Mouse (Mus musculus) neural tube, embryonic 14.5 days (tissue): ENCODE measurements at regions not wholly inside any gene's neighbourhood (a gene's known extent, or its start where the extent isn't known, plus 50 kb on each side); places are given as distances from the start of the nearest gene placed in this dataset.

Experiments
- ATAC-seq: fragments of 200-750 bp; cut with Nextera tagmentation; 2 replicates; pipeline ENCODE4 v1.8.0; 2017; ENCODE audit warnings: low read depth, mild to moderate bottlenecking, moderate TSS enrichment, moderate library complexity
- H3K27ac ChIP-seq: fragments of 300-500 bp; sonication (generic); 2 replicates; pipeline ENCODE4 v1.5.1; 2014; ENCODE audit warnings: low read depth, mild to moderate bottlenecking, control low read depth, low read length, moderate library complexity, mixed read lengths
- H3K27me3 ChIP-seq: fragments of 300-500 bp; sonication (generic); 2 replicates; pipeline ENCODE4 v1.6.1; 2014; ENCODE audit warnings: low read length; ENCODE audit not compliant: control insufficient read depth, insufficient read depth
- H3K36me3 ChIP-seq: fragments of 300-500 bp; sonication (generic); 2 replicates; pipeline ENCODE4 v1.6.1; 2014; ENCODE audit warnings: low read length, mixed read lengths; ENCODE audit not compliant: control insufficient read depth, insufficient read depth
- H3K4me1 ChIP-seq: fragments of 300-500 bp; sonication (generic); 2 replicates; pipeline ENCODE4 v1.6.1; 2014; ENCODE audit warnings: low read length; ENCODE audit not compliant: control insufficient read depth, insufficient read depth
- H3K4me2 ChIP-seq: fragments of 300-500 bp; sonication (generic); 2 replicates; pipeline ENCODE4 v1.6.1; 2014; ENCODE audit warnings: mild to moderate bottlenecking, low read depth, low read length, control low read depth
- H3K4me3 ChIP-seq: fragments of 300-500 bp; sonication (generic); 2 replicates; pipeline ENCODE4 v1.5.1; 2014; ENCODE audit warnings: low read depth, low read length, control low read depth, mixed read lengths
- H3K9ac ChIP-seq: fragments of 300-500 bp; sonication (generic); replicated peaks from 2 replicates; pipeline ENCODE4 v1.6.1; 2014; ENCODE audit warnings: low read depth, mild to moderate bottlenecking, control low read depth, low read length, mixed read lengths
- H3K9me3 ChIP-seq: fragments of 300-500 bp; sonication (generic); 2 replicates; pipeline ENCODE4 v1.6.1; 2016; ENCODE audit warnings: low read length; ENCODE audit not compliant: control insufficient read depth
- WGBS: fragments of 180-500 bp; shearing (Covaris S2); extraction: QIAGEN DNeasy Blood & Tissue Kit; methylation state at CpG from one replicate; pipeline ENCODE4 v1.1.7; 2014; 5-methylcytosine and 5-hydroxymethylcytosine counted together

DNA sequence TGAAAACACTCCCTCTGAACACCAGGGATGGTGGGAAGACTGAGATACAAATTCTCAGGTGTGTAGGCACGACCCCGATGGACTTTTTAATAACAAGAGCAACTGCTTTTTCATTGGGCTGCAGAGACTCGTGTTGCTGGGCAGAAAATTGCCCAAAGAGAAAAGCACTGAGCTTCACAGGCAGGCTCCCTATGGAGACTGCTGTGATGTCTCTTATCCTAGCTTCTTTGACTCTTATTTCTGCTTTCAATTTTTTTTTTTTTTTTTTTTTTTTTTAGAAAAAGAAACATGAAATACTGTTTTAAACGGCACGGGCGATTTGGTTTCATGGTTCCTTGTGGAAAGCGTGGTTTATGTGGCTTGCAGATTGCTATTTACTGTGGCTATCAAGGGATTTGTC is 522.8 kb upstream of the Fam174a start:
- Histone ChIP-seq H3K9ac (no peak overlapping the region), H3K27me3 (no peaks in the 10 kb centered on the region), H3K4me3 (no peak overlapping the region), H3K36me3 (no peaks in the 10 kb centered on the region), H3K9me3 (no peaks in the 10 kb centered on the region), H3K27ac (no peak overlapping the region), H3K4me2 (no peak overlapping the region), H3K4me1 (no peaks in the 10 kb centered on the region)
- 41% methylated on average over 7 of the region's 7 CpGs for WGBS
- ATAC-seq: no peak

- Histone ChIP-seq H3K4me2 (no peak overlapping the region), H3K27me3 (no peaks in the 10 kb centered on the region), H3K27ac (no peak overlapping the region), H3K9me3 (no peaks in the 10 kb centered on the region), H3K4me1 (no peaks in the 10 kb centered on the region), H3K9ac (no peak overlapping the region), H3K4me3 (no peak overlapping the region), H3K36me3 (no peaks in the 10 kb centered on the region)
- 78% methylated on average over 6 of the region's 6 CpGs for whole genome bisulfite sequencing
- ATAC-seq: no peak
Measured at GRCm38 (mm10) chr1:94791052-94791451, 522.4 kb upstream of the Fam174a start.

DNA sequence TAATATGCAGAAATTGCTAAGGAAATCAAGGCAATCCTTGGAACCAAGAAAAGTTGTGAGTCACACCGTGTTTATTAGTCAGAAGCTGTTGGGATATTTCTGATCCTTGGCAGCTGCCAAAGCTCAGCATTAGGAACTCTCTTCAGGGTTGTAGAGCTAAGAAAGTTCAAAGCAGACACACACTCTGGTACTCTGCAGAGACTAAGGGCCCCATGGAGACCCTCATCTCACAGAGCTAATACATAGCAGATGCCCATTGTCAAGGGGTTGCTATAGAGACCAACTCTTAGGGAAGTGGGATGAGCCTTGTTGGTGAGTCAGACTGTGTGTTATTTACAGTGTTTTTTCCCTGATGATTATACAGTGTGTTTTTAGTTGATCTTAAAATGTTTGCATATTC is 517.4 kb upstream of the Fam174a start:
- no peak overlapping the region for H3K4me3 ChIP-seq
- no peaks in the 10 kb centered on the region for H3K9me3 ChIP-seq
- 70% methylated on average over 1 of the region's 1 CpGs for WGBS
- H3K9ac ChIP-seq: no peak overlapping the region
- H3K4me1 ChIP-seq: no peaks in the 10 kb centered on the region
- H3K4me2 ChIP-seq: no peak overlapping the region
- no peak overlapping the region for H3K27ac ChIP-seq
- no peaks in the 10 kb centered on the region for H3K27me3 ChIP-seq
- no peak for ATAC-seq
- H3K36me3 ChIP-seq: no peaks in the 10 kb centered on the region

GRCm38 (mm10) chr1:94803722-94804121 is 509.7 kb upstream of the Fam174a start:
- no peaks in the 10 kb centered on the region for H3K4me1 ChIP-seq
- ATAC-seq: no peak
- no peak overlapping the region for H3K9ac ChIP-seq
- no peaks in the 10 kb centered on the region for H3K9me3 ChIP-seq
- no peak overlapping the region for H3K4me3 ChIP-seq
- H3K36me3 ChIP-seq: no peaks in the 10 kb centered on the region
- no peak overlapping the region for H3K4me2 ChIP-seq
- no peaks in the 10 kb centered on the region for H3K27me3 ChIP-seq
- H3K27ac ChIP-seq: no peak overlapping the region

- no peaks in the 10 kb centered on the region for H3K36me3 ChIP-seq
- H3K4me2 ChIP-seq: no peak overlapping the region
- no peaks in the 10 kb centered on the region for H3K9me3 ChIP-seq
- no peaks in the 10 kb centered on the region for H3K27me3 ChIP-seq
- no peak overlapping the region for H3K4me3 ChIP-seq
- WGBS: 64% methylated on average over 1 of the region's 1 CpGs
- H3K9ac ChIP-seq: no peak overlapping the region
- no peak overlapping the region for H3K27ac ChIP-seq
- no peak for ATAC-seq
- H3K4me1 ChIP-seq: no peaks in the 10 kb centered on the region
Measured at GRCm38 (mm10) chr1:94804877-94805276, 508.5 kb upstream of the Fam174a start.

DNA sequence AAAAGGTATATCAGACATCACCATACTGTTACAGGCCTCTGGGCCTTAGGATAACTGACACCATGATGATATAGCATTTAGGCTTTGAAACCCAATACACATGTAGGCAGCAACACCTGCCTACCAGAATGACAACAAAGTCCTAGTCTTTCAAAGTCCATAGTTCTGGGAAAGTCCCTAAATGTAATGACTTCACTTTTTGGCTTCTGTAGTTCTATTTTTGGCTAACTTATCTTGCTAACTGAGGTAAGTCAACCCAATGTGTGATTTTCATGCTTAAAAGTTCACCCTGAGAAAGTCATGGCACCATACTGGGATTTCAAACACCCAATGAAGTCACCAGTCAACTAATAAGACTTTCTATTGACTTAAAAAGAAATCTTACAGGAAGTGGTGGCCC is 485.8 kb upstream of the Fam174a start:
- no peak overlapping the region for H3K9ac ChIP-seq
- H3K4me2 ChIP-seq: no peak overlapping the region
- no peaks in the 10 kb centered on the region for H3K9me3 ChIP-seq
- no peaks in the 10 kb centered on the region for H3K27me3 ChIP-seq
- no peaks in the 10 kb centered on the region for H3K36me3 ChIP-seq
- no peak for ATAC-seq
- H3K4me3 ChIP-seq: no peak overlapping the region
- no peak overlapping the region for H3K27ac ChIP-seq
- no peaks in the 10 kb centered on the region for H3K4me1 ChIP-seq

DNA sequence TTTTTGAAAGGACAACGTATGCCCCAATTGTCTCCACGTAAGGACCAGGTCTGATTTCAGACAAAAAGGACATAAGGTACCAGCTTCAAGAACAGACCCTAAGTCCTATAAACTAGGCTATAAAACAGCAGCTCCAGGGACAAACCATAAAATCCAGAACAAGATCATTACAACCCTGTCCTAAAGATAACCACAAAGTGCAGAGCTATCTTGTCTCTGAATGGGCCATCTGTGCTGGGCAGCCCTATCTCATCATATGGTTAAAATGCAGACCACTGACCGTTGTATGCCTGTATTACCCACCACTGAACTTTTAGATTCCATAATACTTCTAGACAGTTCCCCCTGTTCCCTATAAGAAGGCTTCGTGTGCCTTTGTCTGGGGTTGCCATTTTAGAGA is 477.4 kb upstream of the Fam174a start:
- H3K27ac ChIP-seq: no peak overlapping the region
- H3K9me3 ChIP-seq: no peaks in the 10 kb centered on the region
- 68% methylated on average over 4 of the region's 4 CpGs for WGBS
- no peaks in the 10 kb centered on the region for H3K36me3 ChIP-seq
- no peak overlapping the region for H3K4me2 ChIP-seq
- no peaks in the 10 kb centered on the region for H3K27me3 ChIP-seq
- ATAC-seq: no peak
- no peak overlapping the region for H3K9ac ChIP-seq
- no peak overlapping the region for H3K4me3 ChIP-seq
- H3K4me1 ChIP-seq: no peaks in the 10 kb centered on the region

GRCm38 (mm10) chr1:94851522-94851921 is 461.9 kb upstream of the Fam174a start:
- Histone ChIP-seq H3K4me1 (no peaks in the 10 kb centered on the region), H3K27ac (no peak overlapping the region), H3K4me2 (no peak overlapping the region), H3K4me3 (no peak overlapping the region), H3K27me3 (no peaks in the 10 kb centered on the region), H3K9ac (no peak overlapping the region), H3K9me3 (no peaks in the 10 kb centered on the region), H3K36me3 (no peaks in the 10 kb centered on the region)
- ATAC-seq: no peak
- WGBS: 88% methylated on average over 1 of the region's 1 CpGs

DNA sequence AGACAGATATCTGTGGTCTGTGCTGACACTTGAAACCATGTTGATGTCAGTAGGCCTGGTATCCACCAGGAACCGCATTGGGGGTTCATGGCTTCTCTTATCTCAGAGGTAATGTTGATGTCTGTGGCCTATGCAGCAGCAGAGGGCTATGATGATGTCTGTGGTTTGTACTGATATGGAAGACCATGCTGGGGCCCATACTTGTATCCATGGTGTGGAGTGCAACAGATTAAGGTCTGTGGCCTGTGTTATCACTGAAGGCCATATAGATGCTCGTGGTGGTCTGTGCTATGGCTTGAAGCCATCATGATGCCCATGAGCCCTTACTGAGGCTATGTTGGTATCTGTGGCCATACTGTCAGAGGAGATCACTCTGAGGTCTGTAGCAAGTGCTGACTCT is 455.0 kb upstream of the Fam174a start:
- H3K9ac ChIP-seq: no peak overlapping the region
- no peak overlapping the region for H3K4me3 ChIP-seq
- WGBS: 94% methylated on average over 2 of the region's 2 CpGs
- H3K9me3 ChIP-seq: no peaks in the 10 kb centered on the region
- no peak overlapping the region for H3K27ac ChIP-seq
- H3K27me3 ChIP-seq: no peaks in the 10 kb centered on the region
- H3K36me3 ChIP-seq: no peaks in the 10 kb centered on the region
- H3K4me1 ChIP-seq: no peaks in the 10 kb centered on the region
- no peak overlapping the region for H3K4me2 ChIP-seq
- ATAC-seq: no peak

GRCm38 (mm10) chr1:94868872-94869271 is 444.6 kb upstream of the Fam174a start:
- Histone ChIP-seq H3K4me3 (no peak overlapping the region), H3K27me3 (no peaks in the 10 kb centered on the region), H3K9ac (no peak overlapping the region), H3K27ac (no peak overlapping the region), H3K4me1 (no peaks in the 10 kb centered on the region), H3K36me3 (no peaks in the 10 kb centered on the region), H3K9me3 (no peaks in the 10 kb centered on the region), H3K4me2 (no peak overlapping the region)
- no peak for ATAC-seq
